In genomic region chr1:170010716-170011505, GRCm38 (mm10) we compare ENCODE assay signal across 9 mouse cellular contexts. TPM values are rescaled to one million over a fixed set of nuclear protein-coding genes. Genes with fewer than 3 reads are reported as not detected.
DNase-seq lines count a peak whose midpoint lies in the region; ATAC-seq and TF ChIP-seq lines count a peak whose summit lies in the region.
"Had no signal": no experiment of that assay in that cellular context is flagged by ENCODE, and none has a peak within 500 bp of the region (broad histone marks: within the 10 kb centered on the region; RNA-seq: fewer than 3 reads in every experiment).

No protein-coding gene starts in this region.

- no peak for ATAC-seq in embryonic facial prominence, embryonic 15.5 days (ENCODE audit: insufficient number of reproducible peaks, low FRiP score, low TSS enrichment, low read depth)
- no peak for ATAC-seq in heart, embryonic 13.5 days (ENCODE audit: extremely low read depth, insufficient number of reproducible peaks, low FRiP score, low TSS enrichment)
- no peak for ATAC-seq in lung, embryonic 14.5 days (ENCODE audit: insufficient read depth)

- no peak overlapping the region for H3K4me2 ChIP-seq in embryonic facial prominence, embryonic 15.5 days (replicated peaks)
- no peak overlapping the region for H3K4me2 ChIP-seq in heart, embryonic 13.5 days
- no peak overlapping the region for H3K4me2 ChIP-seq in lung, embryonic 14.5 days

- H3K9me3 ChIP-seq in embryonic facial prominence, embryonic 15.5 days (replicated peaks) = no peaks in the 10 kb centered on the region
- peaks cover 7% of the 10 kb centered on the region for H3K9me3 ChIP-seq in embryonic facial prominence, embryonic 10.5 days
- H3K9me3 ChIP-seq in heart, embryonic 13.5 days = peaks cover 7% of the 10 kb centered on the region; the same call in 1 of the 2 replicates
- H3K9me3 ChIP-seq in lung, embryonic 14.5 days (ENCODE audit: low read depth, low read length) = no peaks in the 10 kb centered on the region

- no peak for DNase-seq in embryonic facial prominence, embryonic 10.5 days (ENCODE audit: low spot score)
- peak; percentile 8 for DNase-seq in cerebellum, adult 9-10 months
- peak; percentile 23 for DNase-seq in lung, embryonic 14.5 days
- DNase-seq in thymus, postnatal 25 days = no peak
- no peak for DNase-seq in layer of hippocampus, adult 2 months (ENCODE audit: low spot score in 2 of 2)
- DNase-seq in layer of hippocampus, postnatal 14 days (ENCODE audit: low spot score in 2 of 2) = no peak
- DNase-seq: liver had no signal

- no peak overlapping the region for H3K4me3 ChIP-seq in embryonic facial prominence, embryonic 15.5 days (replicated peaks)
- no peak overlapping the region for H3K4me3 ChIP-seq in embryonic facial prominence, embryonic 10.5 days
- no peak overlapping the region for H3K4me3 ChIP-seq in heart, embryonic 13.5 days
- H3K4me3 ChIP-seq in lung, embryonic 14.5 days (ENCODE audit: low read depth, low read length) = no peak overlapping the region
- H3K4me3 ChIP-seq in layer of hippocampus, adult 2 months = no peak overlapping the region

- peaks cover under 1% of the 10 kb centered on the region; the same call in 1 of the 2 replicates for H3K36me3 ChIP-seq in embryonic facial prominence, embryonic 15.5 days
- peaks cover 21% of the 10 kb centered on the region for H3K36me3 ChIP-seq in embryonic facial prominence, embryonic 10.5 days (replicated peaks)
- 0 out of 2 replicates have a peak, but pooled peaks cover 4% of the 10 kb centered on the region for H3K36me3 ChIP-seq in heart, embryonic 13.5 days
- no peaks in the 10 kb centered on the region for H3K36me3 ChIP-seq in lung, embryonic 14.5 days (ENCODE audit: insufficient read depth)

- no peak overlapping the region for H3K9ac ChIP-seq in embryonic facial prominence, embryonic 15.5 days
- H3K9ac ChIP-seq in heart, embryonic 13.5 days = no peak overlapping the region
- H3K9ac ChIP-seq in lung, embryonic 14.5 days = no peak overlapping the region

- no peak for TF ChIP-seq CTCF in lung, embryonic 14.5 days (IDR thresholded peaks at IDR 0.05; ENCODE audit: low read depth)
- no peak for TF ChIP-seq CTCF in layer of hippocampus, adult 2 months (conservative IDR thresholded peaks at IDR 0.05)

- no peaks in the 10 kb centered on the region for H3K27me3 ChIP-seq in embryonic facial prominence, embryonic 15.5 days
- H3K27me3 ChIP-seq in embryonic facial prominence, embryonic 10.5 days (replicated peaks; ENCODE audit: low read depth, poor library complexity, severe bottlenecking) = no peaks in the 10 kb centered on the region
- H3K27me3 ChIP-seq in heart, embryonic 13.5 days (replicated peaks) = no peaks in the 10 kb centered on the region
- H3K27me3 ChIP-seq in lung, embryonic 14.5 days (ENCODE audit: insufficient read depth, low read length) = no peaks in the 10 kb centered on the region

- 0 out of 2 replicates have a peak overlapping the region, but pooled peaks have one; percentile 1 for H3K27ac ChIP-seq in embryonic facial prominence, embryonic 15.5 days (replicated peaks)
- no peak overlapping the region for H3K27ac ChIP-seq in embryonic facial prominence, embryonic 10.5 days (replicated peaks)
- H3K27ac ChIP-seq in heart, embryonic 13.5 days (replicated peaks) = 0 out of 2 replicates have a peak overlapping the region, but pooled peaks have one; percentile 0
- H3K27ac ChIP-seq in lung, embryonic 14.5 days (ENCODE audit: low read depth) = no peak overlapping the region
- H3K27ac ChIP-seq in layer of hippocampus, adult 2 months = no peak overlapping the region

- WGBS in embryonic facial prominence, embryonic 15.5 days = 88% methylated on average over 15 of the region's 15 CpGs
- WGBS in embryonic facial prominence, embryonic 10.5 days = 95% methylated on average over 15 of the region's 15 CpGs
- 79% methylated on average over 15 of the region's 15 CpGs for WGBS in heart, embryonic 13.5 days
- 89% methylated on average over 15 of the region's 15 CpGs for WGBS in lung, embryonic 14.5 days

- 0 out of 2 replicates have a peak, but pooled peaks cover 3% of the 10 kb centered on the region for H3K4me1 ChIP-seq in embryonic facial prominence, embryonic 15.5 days
- H3K4me1 ChIP-seq in embryonic facial prominence, embryonic 10.5 days = no peaks in the 10 kb centered on the region
- peaks cover 18% of the 10 kb centered on the region for H3K4me1 ChIP-seq in heart, embryonic 13.5 days
- 0 out of 2 replicates have a peak, but pooled peaks cover 4% of the 10 kb centered on the region for H3K4me1 ChIP-seq in lung, embryonic 14.5 days (ENCODE audit: insufficient read depth)

RNA-seq across cellular contexts. Expression of gene Hsd17b7, which starts 41.9 kb away (rescaled TPM):
- polyA plus RNA-seq in embryonic facial prominence, embryonic 15.5 days (2015; fragmentation: Nextera tagmentation; extraction: Ambion mirVana) = 20.3 and 21.5 TPM in 2 replicates
- polyA plus RNA-seq in embryonic facial prominence, embryonic 10.5 days (2016; fragmentation: Nextera tagmentation; extraction: Ambion mirVana) = 23.4 and 24.7 TPM in 2 replicates
- 21.0 and 23.1 TPM in 2 replicates for polyA plus RNA-seq in heart, embryonic 13.5 days (2015; fragmentation: Nextera tagmentation; extraction: Ambion mirVana)
- 11.2 and 13.5 TPM in 2 replicates for polyA plus RNA-seq in lung, embryonic 14.5 days (2014; fragmentation: Nextera tagmentation; extraction: Ambion mirVana)
- 10 to 100 TPM; 13.1 to 15.9 TPM for total RNA-seq in layer of hippocampus, adult 2 months (2021)
- total RNA-seq in layer of hippocampus, postnatal 14 days (2021) = 10 to 100 TPM; 19.8 to 21.0 TPM

Comparison
In these comparisons a context has a peak if more than half of its experiments do, and no peak if none do; other contexts are left out.
1. H3K27ac ChIP-seq: peak in embryonic facial prominence, embryonic 15.5 days (single experiment) and heart, embryonic 13.5 days (single experiment); none in embryonic facial prominence, embryonic 10.5 days (single experiment), lung, embryonic 14.5 days (single experiment) and layer of hippocampus, adult 2 months (single experiment).
2. DNase-seq: peak in cerebellum, adult 9-10 months (single experiment) and lung, embryonic 14.5 days (single experiment); none in embryonic facial prominence, embryonic 10.5 days (single experiment), thymus, postnatal 25 days (single experiment), layer of hippocampus, adult 2 months (0 of 2) and layer of hippocampus, postnatal 14 days (0 of 2).